Mouse (Mus musculus): ENCODE data around the gene Aanat. TPM values are rescaled to one million over a fixed set of nuclear protein-coding genes. Genes with fewer than 3 reads are reported as not detected.

The Aanat gene
- polyA plus RNA-seq, 1 experiment from 2014 or later: not detected

- Histone ChIP-seq H3K9me3 (replicated peaks; ENCODE audit: low read length) (no peaks in the 10 kb centered on the region), H3K36me3 (ENCODE audit: insufficient read depth, low read length) (no peaks in the 10 kb centered on the region), H3K27me3 (ENCODE audit: insufficient read depth, low read length) (no peaks in the 10 kb centered on the region), H3K4me3 (replicated peaks; ENCODE audit: low read depth, low read length) (no peak overlapping the region), H3K27ac (no peak overlapping the region), H3K4me2 (ENCODE audit: low read length) (no peak overlapping the region), H3K4me1 (replicated peaks; ENCODE audit: insufficient read depth, low read length) (peaks cover 18% of the 10 kb centered on the region), H3K9ac (ENCODE audit: low read depth, low read length) (no peak overlapping the region)
- no peak for TF ChIP-seq CTCF (IDR thresholded peaks at IDR 0.05; ENCODE audit: low read depth)
- ATAC-seq (replicated peaks; ENCODE audit: low FRiP score, low read depth): no peak
- no peak for DNase-seq (ENCODE audit: low spot score)
- WGBS: 59% methylated on average over 12 of the region's 12 CpGs
These were observed 13.3 kb upstream of the Aanat start for GRCm38 (mm10) chr11:116572756-116573543.

- WGBS: 61% methylated on average over 6 of the region's 6 CpGs
- no peak for DNase-seq (ENCODE audit: low spot score)
- Histone ChIP-seq H3K27ac (no peak overlapping the region), H3K27me3 (ENCODE audit: insufficient read depth, low read length) (no peaks in the 10 kb centered on the region), H3K4me3 (replicated peaks; ENCODE audit: low read depth, low read length) (no peak overlapping the region), H3K36me3 (ENCODE audit: insufficient read depth, low read length) (no peaks in the 10 kb centered on the region), H3K4me1 (replicated peaks; ENCODE audit: insufficient read depth, low read length) (peaks cover 18% of the 10 kb centered on the region), H3K9me3 (replicated peaks; ENCODE audit: low read length) (no peaks in the 10 kb centered on the region), H3K4me2 (ENCODE audit: low read length) (no peak overlapping the region), H3K9ac (ENCODE audit: low read depth, low read length) (no peak overlapping the region)
- TF ChIP-seq CTCF (IDR thresholded peaks at IDR 0.05; ENCODE audit: low read depth): no peak
- no peak for ATAC-seq (replicated peaks; ENCODE audit: low FRiP score, low read depth)
These were observed 11.7 kb upstream of the Aanat start for GRCm38 (mm10) chr11:116574486-116574885.

- WGBS: 67% methylated on average over 6 of the region's 6 CpGs
- Histone ChIP-seq H3K4me3 (replicated peaks; ENCODE audit: low read depth, low read length) (no peak overlapping the region), H3K27ac (no peak overlapping the region), H3K9ac (ENCODE audit: low read depth, low read length) (no peak overlapping the region), H3K36me3 (ENCODE audit: insufficient read depth, low read length) (no peaks in the 10 kb centered on the region), H3K4me1 (replicated peaks; ENCODE audit: insufficient read depth, low read length) (peaks cover 18% of the 10 kb centered on the region), H3K9me3 (replicated peaks; ENCODE audit: low read length) (no peaks in the 10 kb centered on the region), H3K27me3 (ENCODE audit: insufficient read depth, low read length) (no peaks in the 10 kb centered on the region), H3K4me2 (ENCODE audit: low read length) (no peak overlapping the region)
- no peak for TF ChIP-seq CTCF (IDR thresholded peaks at IDR 0.05; ENCODE audit: low read depth)
- DNase-seq (ENCODE audit: low spot score) (no peak), ATAC-seq (replicated peaks; ENCODE audit: low FRiP score, low read depth) (no peak)
These were observed 11.2 kb upstream of the Aanat start for GRCm38 (mm10) chr11:116574982-116575381.

- Histone ChIP-seq H3K27me3 (ENCODE audit: insufficient read depth, low read length) (no peaks in the 10 kb centered on the region), H3K9ac (ENCODE audit: low read depth, low read length) (no peak overlapping the region), H3K27ac (no peak overlapping the region), H3K4me3 (replicated peaks; ENCODE audit: low read depth, low read length) (no peak overlapping the region), H3K36me3 (ENCODE audit: insufficient read depth, low read length) (no peaks in the 10 kb centered on the region), H3K9me3 (replicated peaks; ENCODE audit: low read length) (no peaks in the 10 kb centered on the region), H3K4me1 (replicated peaks; ENCODE audit: insufficient read depth, low read length) (peaks cover 21% of the 10 kb centered on the region), H3K4me2 (ENCODE audit: low read length) (no peak overlapping the region)
- no peak for ATAC-seq (replicated peaks; ENCODE audit: low FRiP score, low read depth)
- 80% methylated on average over 2 of the region's 2 CpGs for WGBS
- TF ChIP-seq CTCF (IDR thresholded peaks at IDR 0.05; ENCODE audit: low read depth): no peak
- DNase-seq (ENCODE audit: low spot score): no peak
These were observed 10.8 kb upstream of the Aanat start for GRCm38 (mm10) chr11:116575396-116575795.

GRCm38 (mm10) chr11:116579280-116579679 is 7.0 kb upstream of the Aanat start:
- Histone ChIP-seq H3K27ac (no peak overlapping the region), H3K27me3 (ENCODE audit: insufficient read depth, low read length) (no peaks in the 10 kb centered on the region)
- no peak for ATAC-seq (replicated peaks; ENCODE audit: low FRiP score, low read depth)

GRCm38 (mm10) chr11:116580031-116580652 is 6.1 kb upstream of the Aanat start:
- no peak for TF ChIP-seq CTCF (IDR thresholded peaks at IDR 0.05; ENCODE audit: low read depth)
- no peak for DNase-seq (ENCODE audit: low spot score)
- H3K27me3 ChIP-seq (ENCODE audit: insufficient read depth, low read length): no peaks in the 10 kb centered on the region
- ATAC-seq (replicated peaks; ENCODE audit: low FRiP score, low read depth): no peak
- peak overlapping the region; percentile 77; the same call in 1 of the 2 replicates for H3K9ac ChIP-seq (ENCODE audit: low read depth, low read length)
- no peak overlapping the region for H3K27ac ChIP-seq
- peak overlapping the region; percentile 86 for H3K4me2 ChIP-seq (ENCODE audit: low read length)
- H3K9me3 ChIP-seq (replicated peaks; ENCODE audit: low read length): no peaks in the 10 kb centered on the region
- 0 out of 2 replicates have a peak, but pooled peaks cover 5% of the 10 kb centered on the region for H3K4me1 ChIP-seq (replicated peaks; ENCODE audit: insufficient read depth, low read length)
- peak overlapping the region; percentile 83 for H3K4me3 ChIP-seq (replicated peaks; ENCODE audit: low read depth, low read length)
- H3K36me3 ChIP-seq (ENCODE audit: insufficient read depth, low read length): no peaks in the 10 kb centered on the region
- WGBS: 27% methylated on average over 10 of the region's 10 CpGs

More at GRCm38 (mm10) chr11:116579280-116579679, 7.0 kb upstream of the Aanat start:
- Histone ChIP-seq H3K4me3 (replicated peaks; ENCODE audit: low read depth, low read length) (no peak overlapping the region), H3K4me1 (replicated peaks; ENCODE audit: insufficient read depth, low read length) (0 out of 2 replicates have a peak, but pooled peaks cover 5% of the 10 kb centered on the region), H3K9me3 (replicated peaks; ENCODE audit: low read length) (no peaks in the 10 kb centered on the region), H3K4me2 (ENCODE audit: low read length) (no peak overlapping the region), H3K36me3 (ENCODE audit: insufficient read depth, low read length) (no peaks in the 10 kb centered on the region), H3K9ac (ENCODE audit: low read depth, low read length) (no peak overlapping the region)
- no peak for DNase-seq (ENCODE audit: low spot score)
- no peak for TF ChIP-seq CTCF (IDR thresholded peaks at IDR 0.05; ENCODE audit: low read depth)
- 96% methylated on average over 3 of the region's 3 CpGs for WGBS

All from kidney, postnatal 0 days (tissue).